Comparison of ENCODE assay signal across 8 mouse cellular contexts in genomic region chr14:64587699-64588434, GRCm38 (mm10).
A peak's percentile ranks its signal among the peaks of the same experiment; 100 is the strongest.
DNase-seq lines count a peak whose midpoint lies in the region; ATAC-seq lines count a peak whose summit lies in the region.

No protein-coding gene starts in this region.

- H3K27ac ChIP-seq in heart, embryonic 13.5 days (replicated peaks), result no peak overlapping the region
- H3K27ac ChIP-seq in forebrain, embryonic 11.5 days (ENCODE audit: low read depth, low read length), result peak overlapping the region; percentile 88
- H3K27ac ChIP-seq in midbrain, embryonic 15.5 days, result peak overlapping the region; percentile 100

- peak overlapping the region; percentile 93 for H3K4me2 ChIP-seq in heart, embryonic 13.5 days
- H3K4me2 ChIP-seq in forebrain, embryonic 11.5 days (ENCODE audit: low read depth, low read length, severe bottlenecking), result peak overlapping the region; percentile 79
- peak overlapping the region; percentile 95 for H3K4me2 ChIP-seq in midbrain, embryonic 15.5 days

- no peaks in the 10 kb centered on the region for H3K9me3 ChIP-seq in heart, embryonic 13.5 days
- no peaks in the 10 kb centered on the region for H3K9me3 ChIP-seq in forebrain, embryonic 11.5 days (ENCODE audit: control insufficient read depth, low read length)
- no peaks in the 10 kb centered on the region for H3K9me3 ChIP-seq in midbrain, embryonic 15.5 days

- DNase-seq in heart, adult 9 months (ENCODE audit: low spot score in 2 of 2), result no peak
- peak; percentile 98 for DNase-seq in brain, adult 2 months (ENCODE audit: low read depth, low spot score)
- peak; percentile 69 for DNase-seq in forebrain, embryonic 11.5 days (ENCODE audit: low spot score)
- DNase-seq in layer of hippocampus, postnatal 10 days (ENCODE audit: low spot score in 2 of 2), result peak; percentile 70 to 71
- DNase-seq in adrenal gland, adult 8-10 months, result no peak
- no peak for DNase-seq in spleen, adult 12 weeks (ENCODE audit: low spot score)

- peaks cover 100% of the 10 kb centered on the region for H3K27me3 ChIP-seq in heart, embryonic 13.5 days (replicated peaks)
- H3K27me3 ChIP-seq in forebrain, embryonic 11.5 days (ENCODE audit: control insufficient read depth, insufficient read depth, low read length), result peaks cover 66% of the 10 kb centered on the region
- H3K27me3 ChIP-seq in midbrain, embryonic 15.5 days (replicated peaks), result no peaks in the 10 kb centered on the region

- peaks cover 43% of the 10 kb centered on the region for H3K4me1 ChIP-seq in heart, embryonic 13.5 days
- peaks cover 14% of the 10 kb centered on the region for H3K4me1 ChIP-seq in forebrain, embryonic 11.5 days (replicated peaks; ENCODE audit: control insufficient read depth, insufficient read depth, low read length)
- peaks cover 36% of the 10 kb centered on the region for H3K4me1 ChIP-seq in midbrain, embryonic 15.5 days

- no peak for ATAC-seq in heart, embryonic 13.5 days (ENCODE audit: extremely low read depth, insufficient number of reproducible peaks, low FRiP score, low TSS enrichment)
- ATAC-seq in forebrain, embryonic 11.5 days (replicated peaks; ENCODE audit: low FRiP score), result 0 out of 2 replicates have a peak, but pooled peaks have one; percentile 31
- ATAC-seq in midbrain, embryonic 15.5 days (replicated peaks), result peak; percentile 73

- H3K4me3 ChIP-seq in heart, embryonic 13.5 days, result peak overlapping the region; percentile 61
- H3K4me3 ChIP-seq in forebrain, embryonic 11.5 days (ENCODE audit: low read depth, low read length), result peak overlapping the region; percentile 48
- H3K4me3 ChIP-seq in midbrain, embryonic 15.5 days, result peak overlapping the region; percentile 86

- H3K9ac ChIP-seq in heart, embryonic 13.5 days, result peak overlapping the region; percentile 66
- H3K9ac ChIP-seq in forebrain, embryonic 11.5 days (ENCODE audit: low read length), result peak overlapping the region; percentile 59
- H3K9ac ChIP-seq in midbrain, embryonic 15.5 days, result peak overlapping the region; percentile 77

- H3K36me3 ChIP-seq in heart, embryonic 13.5 days, result no peaks in the 10 kb centered on the region
- no peaks in the 10 kb centered on the region for H3K36me3 ChIP-seq in forebrain, embryonic 11.5 days (ENCODE audit: control insufficient read depth, insufficient read depth, low read length)
- no peaks in the 10 kb centered on the region for H3K36me3 ChIP-seq in midbrain, embryonic 15.5 days (replicated peaks)

- under 1% methylated on average over 40 of the region's 40 CpGs for WGBS in heart, embryonic 13.5 days
- 2% methylated on average over 40 of the region's 40 CpGs for WGBS in forebrain, embryonic 11.5 days
- WGBS in midbrain, embryonic 15.5 days, result 1% methylated on average over 40 of the region's 40 CpGs

Comparison
In these comparisons a context has a peak if more than half of its experiments do, and no peak if none do; other contexts are left out.
1. DNase-seq: peak in brain, adult 2 months (single experiment), forebrain, embryonic 11.5 days (single experiment) and layer of hippocampus, postnatal 10 days (2 of 2); none in heart, adult 9 months (0 of 2), adrenal gland, adult 8-10 months (single experiment) and spleen, adult 12 weeks (single experiment).
2. Peak in every context shown above with its lines, with median percentiles within 50 percentile points of each other: H3K4me2 ChIP-seq, H3K4me3 ChIP-seq and H3K9ac ChIP-seq.